Mouse (Mus musculus) limb, embryonic 14.5 days (tissue): Measurements from ENCODE around the gene Mia. TPM values are rescaled to one million over a fixed set of nuclear protein-coding genes. Genes with fewer than 3 reads are reported as not detected.

ENCODE experiments used
- ATAC-seq: fragments of 200-750 bp; cut with Nextera tagmentation; 2 replicates; pipeline ENCODE4 v1.8.0; 2017; ENCODE audit warnings: low read depth, moderate number of reproducible peaks, moderate TSS enrichment; ENCODE audit not compliant: low FRiP score
- DNase-seq: peaks from one replicate; pipeline ENCODE4 v3.0.0-alpha.2; 2015; ENCODE audit warnings: low spot score
- H3K27ac ChIP-seq: fragments of 300-500 bp; sonication (generic); replicated peaks from 2 replicates; pipeline ENCODE4 v1.5.1; 2014; ENCODE audit warnings: low read depth, mild to moderate bottlenecking, low read length, moderate library complexity, mixed read lengths
- H3K27me3 ChIP-seq: fragments of 300-500 bp; sonication (generic); 2 replicates; pipeline ENCODE4 v1.6.1; 2014; ENCODE audit warnings: low read length, mixed read lengths; ENCODE audit not compliant: control insufficient read depth, insufficient read depth
- H3K36me3 ChIP-seq: fragments of 300-500 bp; sonication (generic); 2 replicates; pipeline ENCODE4 v1.6.1; 2014; ENCODE audit warnings: mild to moderate bottlenecking, low read length, moderate library complexity, mixed read lengths; ENCODE audit not compliant: control insufficient read depth, insufficient read depth
- H3K4me1 ChIP-seq: fragments of 300-500 bp; sonication (generic); 2 replicates; pipeline ENCODE4 v1.6.1; 2014; ENCODE audit warnings: antibody characterized with exemption, low read length, mixed read lengths; ENCODE audit not compliant: control insufficient read depth, insufficient read depth
- H3K4me2 ChIP-seq: fragments of 300-500 bp; sonication (generic); replicated peaks from 2 replicates; pipeline ENCODE4 v1.6.1; 2014; ENCODE audit warnings: low read depth, mild to moderate bottlenecking, low read length, moderate library complexity; ENCODE audit not compliant: severe bottlenecking
- H3K4me3 ChIP-seq: fragments of 300-500 bp; sonication (generic); replicated peaks from 2 replicates; pipeline ENCODE4 v1.5.1; 2014; ENCODE audit warnings: low read length
- H3K9ac ChIP-seq: fragments of 300-500 bp; sonication (generic); 2 replicates; pipeline ENCODE4 v1.6.1; 2014; ENCODE audit warnings: mild to moderate bottlenecking, low read depth, low read length, moderate library complexity; ENCODE audit not compliant: severe bottlenecking
- H3K9me3 ChIP-seq: fragments of 300-500 bp; sonication (generic); 2 replicates; pipeline ENCODE4 v1.6.1; 2016; ENCODE audit warnings: low read length; ENCODE audit not compliant: control insufficient read depth
- POLR2A ChIP-seq: fragments of 200-500 bp; IDR thresholded peaks from 2 replicates; pipeline ENCODE4 v1.8.0; 2012; ENCODE audit warnings: inconsistent platforms, mild to moderate bottlenecking, moderate library complexity, borderline replicate concordance; ENCODE audit not compliant: insufficient read depth, insufficient read length; ENCODE audit errors: extremely low read depth
- WGBS: fragments of 180-500 bp; shearing (Covaris S2); extraction: QIAGEN DNeasy Blood & Tissue Kit; methylation state at CpG from one replicate; pipeline ENCODE4 v1.1.7; 2014; 5-methylcytosine and 5-hydroxymethylcytosine counted together
- polyA plus RNA-seq, 2 experiments: library from polyadenylated mRNA; depleted of rRNA in 1 of 2; stranded (reverse) in 1 of 2; unstranded in 1 of 2; fragments of >200 nt; fragmentation: Nextera tagmentation in 1 of 2; extraction: Ambion mirVana in 1 of 2; gene quantifications; 2 replicates each; pipeline versions ENCODE4 v1.2.1 to v1.2.3; 2012 to 2014

Mia gene
- polyA plus RNA-seq, 2 experiments, result 156 to 193 TPM

- Histone ChIP-seq H3K4me2 (peak within 1 kb of the TSS; percentile 89), H3K4me3 (peak within 1 kb of the TSS; percentile 95), H3K27ac (peak within 1 kb of the TSS; percentile 99), H3K27me3 (no peaks in the 10 kb centered on the region), H3K4me1 (peaks cover 16% of the 10 kb centered on the region), H3K9ac (peak within 1 kb of the TSS; percentile 95), H3K9me3 (no peaks in the 10 kb centered on the region), H3K36me3 (peaks cover 38% of the 10 kb centered on the region)
- TF ChIP-seq POLR2A, result peak; percentile 58; the same call in 1 of the 2 replicates
- ATAC-seq, result peak; percentile 99
- under 1% methylated on average over 59 of the region's 64 CpGs for WGBS
- DNase-seq, result peak; percentile 99
These were observed 15.0 kb upstream of the Mia start, which contains the start of the genes BC024978 and Snrpa for GRCm38 (mm10) chr7:27195681-27196611. BC024978 (plus strand) TSS chr7:27195781. Snrpa (minus strand) TSS chr7:27196271.

- H3K9me3 ChIP-seq, result no peaks in the 10 kb centered on the region
- no peak overlapping the region for H3K9ac ChIP-seq
- H3K27ac ChIP-seq, result no peak overlapping the region
- H3K27me3 ChIP-seq, result no peaks in the 10 kb centered on the region
- WGBS, result 81% methylated on average over 4 of the region's 4 CpGs
- DNase-seq (no peak), ATAC-seq (no peak)
- peaks cover 58% of the 10 kb centered on the region for H3K36me3 ChIP-seq
- no peak overlapping the region for H3K4me3 ChIP-seq
- TF ChIP-seq POLR2A, result no peak
- peaks cover 16% of the 10 kb centered on the region for H3K4me1 ChIP-seq
- no peak overlapping the region for H3K4me2 ChIP-seq
These were observed 12.8 kb upstream of the Mia start for GRCm38 (mm10) chr7:27193731-27194130.

GRCm38 (mm10) chr7:27192434-27192833 is 11.5 kb upstream of the Mia start:
- Histone ChIP-seq H3K9me3 (no peaks in the 10 kb centered on the region), H3K4me3 (no peak overlapping the region), H3K36me3 (peaks cover 68% of the 10 kb centered on the region), H3K4me2 (no peak overlapping the region), H3K4me1 (peaks cover 16% of the 10 kb centered on the region), H3K27ac (no peak overlapping the region), H3K27me3 (no peaks in the 10 kb centered on the region), H3K9ac (no peak overlapping the region)
- no peak for TF ChIP-seq POLR2A
- 97% methylated on average over 5 of the region's 5 CpGs for WGBS
- no peak for DNase-seq
- no peak for ATAC-seq

- no peak overlapping the region for H3K4me3 ChIP-seq
- H3K36me3 ChIP-seq, result peaks cover 96% of the 10 kb centered on the region
- no peaks in the 10 kb centered on the region for H3K27me3 ChIP-seq
- ATAC-seq (no peak), DNase-seq (no peak)
- no peak for TF ChIP-seq POLR2A
- no peaks in the 10 kb centered on the region for H3K9me3 ChIP-seq
- peaks cover 6% of the 10 kb centered on the region for H3K4me1 ChIP-seq
- no peak overlapping the region for H3K9ac ChIP-seq
- H3K4me2 ChIP-seq, result no peak overlapping the region
- H3K27ac ChIP-seq, result no peak overlapping the region
- 99% methylated on average over 10 of the region's 10 CpGs for WGBS
These were observed 8.4 kb upstream of the Mia start for GRCm38 (mm10) chr7:27189271-27189931.

GRCm38 (mm10) chr7:27185986-27186385 is 5.0 kb upstream of the Mia start:
- 94% methylated on average over 5 of the region's 5 CpGs for WGBS
- H3K4me2 ChIP-seq, result no peak overlapping the region
- peaks cover 73% of the 10 kb centered on the region for H3K36me3 ChIP-seq
- H3K9ac ChIP-seq, result no peak overlapping the region
- TF ChIP-seq POLR2A, result no peak
- no peak overlapping the region for H3K27ac ChIP-seq
- ATAC-seq (no peak), DNase-seq (no peak)
- H3K4me1 ChIP-seq, result no peaks in the 10 kb centered on the region
- H3K9me3 ChIP-seq, result no peaks in the 10 kb centered on the region
- no peak overlapping the region for H3K4me3 ChIP-seq
- no peaks in the 10 kb centered on the region for H3K27me3 ChIP-seq
